Mouse (Mus musculus) T-cell, adult 2 months (primary cell): ENCODE measurements around the gene Sema7a.

Experiments used
- DNase-seq: peaks from one replicate; pipeline ENCODE4 v3.0.0; 2022; ENCODE audit warnings: low spot score

Gene Sema7a

GRCm38 (mm10) chr9:57975200-57975821 lies 35.4 kb downstream of the Sema7a start:
- no peak for DNase-seq

GRCm38 (mm10) chr9:57978025-57978424 lies 38.1 kb downstream of the Sema7a start:
- DNase-seq: no peak

- no peak for DNase-seq
Measured at GRCm38 (mm10) chr9:57978858-57979257, 38.9 kb downstream of the Sema7a start.

- no peak for DNase-seq
Measured at GRCm38 (mm10) chr9:57980570-57980969, 40.7 kb downstream of the Sema7a start.

GRCm38 (mm10) chr9:57985304-57985703 lies 45.4 kb downstream of the Sema7a start:
- no peak for DNase-seq

GRCm38 (mm10) chr9:57986293-57986692 lies 46.4 kb downstream of the Sema7a start:
- no peak for DNase-seq

GRCm38 (mm10) chr9:57988098-57988497 lies 48.2 kb downstream of the Sema7a start:
- DNase-seq: no peak

- no peak for DNase-seq
Measured at GRCm38 (mm10) chr9:57989309-57989708, 49.4 kb downstream of the Sema7a start.

GRCm38 (mm10) chr9:57990438-57991110 lies 50.7 kb downstream of the Sema7a start:
- peak; percentile 52 for DNase-seq

GRCm38 (mm10) chr9:57992060-57992459 lies 52.1 kb downstream of the Sema7a start:
- DNase-seq: no peak

- DNase-seq: no peak
Measured at GRCm38 (mm10) chr9:57992781-57993591, 53.1 kb downstream of the Sema7a start.

GRCm38 (mm10) chr9:57995282-57995681 lies 55.4 kb downstream of the Sema7a start:
- no peak for DNase-seq

GRCm38 (mm10) chr9:57997511-57998031 lies 57.7 kb downstream of the Sema7a start:
- no peak for DNase-seq

GRCm38 (mm10) chr9:57998032-57998659 lies 58.2 kb downstream of the Sema7a start:
- DNase-seq: peak; percentile 67

- DNase-seq: no peak
Measured at GRCm38 (mm10) chr9:57998685-57999084, 58.8 kb downstream of the Sema7a start.

- no peak for DNase-seq
Measured at GRCm38 (mm10) chr9:57999676-58000075, 59.8 kb downstream of the Sema7a start.

- DNase-seq: no peak
Measured at GRCm38 (mm10) chr9:58003272-58003671, 63.4 kb downstream of the Sema7a start.

GRCm38 (mm10) chr9:58005753-58006461 lies 66.0 kb downstream of the Sema7a start, which contains the start of gene Cyp11a1:
Gene Cyp11a1 (plus strand): TSS chr9:58006411.
- DNase-seq: no peak

GRCm38 (mm10) chr9:58008336-58009014 lies 68.6 kb downstream of the Sema7a start:
- no peak for DNase-seq

- DNase-seq: no peak
Measured at GRCm38 (mm10) chr9:58009015-58009362, 69.1 kb downstream of the Sema7a start.

GRCm38 (mm10) chr9:58009588-58009987 lies 69.7 kb downstream of the Sema7a start:
- no peak for DNase-seq
